Mouse (Mus musculus) c-Kit-negative CD71-positive TER-119-positive erythroid progenitor cells, embryonic 14.5 days (primary cell): Measurements from ENCODE around the gene Eci3.
"Not testable (repeated sequence)": the region's sequence is repeated elsewhere in the genome, so short reads cannot be mapped to it uniquely, and the experiment has no call there.

Experiments
- DNase-seq: peaks from one replicate; pipeline ENCODE4 v3.0.0-alpha.2; 2013; ENCODE audit warnings: low read depth, low spot score

The Eci3 gene

GRCm38 (mm10) chr13:34963511-34964397 lies at the start of gene Eci3:
Gene Eci3 (minus strand): TSS chr13:34963810.
- no peak for DNase-seq

- DNase-seq: no peak
These were observed 32.3 kb upstream of the Eci3 start for GRCm38 (mm10) chr13:34995925-34996324.

- peak; percentile 83 for DNase-seq
These were observed 30.6 kb upstream of the Eci3 start for GRCm38 (mm10) chr13:34993983-34994811.

- DNase-seq: no peak
These were observed 30.0 kb upstream of the Eci3 start for GRCm38 (mm10) chr13:34993595-34993982.

GRCm38 (mm10) chr13:34993085-34993484 lies 29.5 kb upstream of the Eci3 start:
- DNase-seq: no peak

GRCm38 (mm10) chr13:34991581-34992273 lies 28.1 kb upstream of the Eci3 start:
- DNase-seq: no peak

GRCm38 (mm10) chr13:34983479-34983878 lies 19.9 kb upstream of the Eci3 start:
- not testable (repeated sequence) for DNase-seq

- not testable (repeated sequence) for DNase-seq
These were observed 15.0 kb upstream of the Eci3 start for GRCm38 (mm10) chr13:34978635-34979034.

- no peak for DNase-seq
These were observed 13.8 kb upstream of the Eci3 start for GRCm38 (mm10) chr13:34977410-34977809.

- no peak for DNase-seq
These were observed 12.5 kb upstream of the Eci3 start for GRCm38 (mm10) chr13:34976116-34976515.

- DNase-seq: no peak
These were observed 10.2 kb upstream of the Eci3 start for GRCm38 (mm10) chr13:34973770-34974169.

GRCm38 (mm10) chr13:34973149-34973548 lies 9.5 kb upstream of the Eci3 start:
- peak; percentile 34 for DNase-seq

GRCm38 (mm10) chr13:34972456-34972855 lies 8.8 kb upstream of the Eci3 start:
- DNase-seq: not testable (repeated sequence)

GRCm38 (mm10) chr13:34965647-34966046 lies 2.0 kb upstream of the Eci3 start:
- DNase-seq: not testable (repeated sequence)

GRCm38 (mm10) chr13:34964866-34965265 lies 1.3 kb upstream of the Eci3 start:
- no peak for DNase-seq

GRCm38 (mm10) chr13:34964419-34964818 lies 809 bp upstream of the Eci3 start:
- DNase-seq: no peak

GRCm38 (mm10) chr13:34960996-34961770 lies 2.4 kb downstream of the Eci3 start:
- DNase-seq: no peak

- DNase-seq: not testable (repeated sequence)
These were observed 5.5 kb downstream of the Eci3 start for GRCm38 (mm10) chr13:34958158-34958557.

- DNase-seq: no peak
These were observed 6.7 kb downstream of the Eci3 start for GRCm38 (mm10) chr13:34956901-34957300.

- DNase-seq: not testable (repeated sequence)
These were observed 12.2 kb downstream of the Eci3 start for GRCm38 (mm10) chr13:34951437-34951836.

- DNase-seq: no peak
These were observed 21.2 kb downstream of the Eci3 start for GRCm38 (mm10) chr13:34942370-34942769.
